Mouse (Mus musculus) c-Kit-positive CD71-positive TER-119-negative erythroid progenitor cells, embryonic 14.5 days (primary cell): ENCODE data around the gene Gata3.

Experiments used
- DNase-seq: peaks from one replicate; pipeline ENCODE4 v3.0.0-alpha.2; 2013; ENCODE audit warnings: low read depth

Gata3 gene

GRCm38 (mm10) chr2:9872682-9873081 is 17.2 kb downstream of the Gata3 start:
- DNase-seq = no peak

- DNase-seq = no peak
Observed at GRCm38 (mm10) chr2:9871798-9872197, 18.0 kb downstream of the Gata3 start.

- DNase-seq = no peak
Observed at GRCm38 (mm10) chr2:9871141-9871716, 18.6 kb downstream of the Gata3 start.

GRCm38 (mm10) chr2:9867092-9867825 is 22.6 kb downstream of the Gata3 start:
- no peak for DNase-seq

GRCm38 (mm10) chr2:9860698-9861097 is 29.1 kb downstream of the Gata3 start:
- DNase-seq = no peak

- no peak for DNase-seq
Observed at GRCm38 (mm10) chr2:9855861-9856260, 34.0 kb downstream of the Gata3 start.

GRCm38 (mm10) chr2:9852851-9853576 is 36.8 kb downstream of the Gata3 start:
- no peak for DNase-seq

- DNase-seq = no peak
Observed at GRCm38 (mm10) chr2:9835195-9835594, 54.6 kb downstream of the Gata3 start.

- no peak for DNase-seq
Observed at GRCm38 (mm10) chr2:9833712-9834111, 56.1 kb downstream of the Gata3 start.

- no peak for DNase-seq
Observed at GRCm38 (mm10) chr2:9827624-9828023, 62.2 kb downstream of the Gata3 start.

GRCm38 (mm10) chr2:9820611-9821010 is 69.2 kb downstream of the Gata3 start:
- no peak for DNase-seq

GRCm38 (mm10) chr2:9818177-9818785 is 71.6 kb downstream of the Gata3 start:
- DNase-seq = no peak
